Mouse (Mus musculus): ENCODE data around the gene Rab3ip. TPM values are rescaled to one million over a fixed set of nuclear protein-coding genes. Genes with fewer than 3 reads are reported as not detected.

Rab3ip gene
- 25.0 and 29.2 TPM in 2 replicates for polyA plus RNA-seq (2015; fragmentation: Nextera tagmentation; extraction: Ambion mirVana)

GRCm38 (mm10) chr10:116950009-116950769, at the start of gene Rab3ip:
Gene Rab3ip, minus strand, starts transcription at chr10:116950769.
- peaks cover 16% of the 10 kb centered on the region; the same call in 1 of the 2 replicates for H3K4me1 ChIP-seq
- peak; percentile 83 for ATAC-seq (ENCODE audit: insufficient number of reproducible peaks, low FRiP score, low TSS enrichment, low read depth)
- H3K36me3 ChIP-seq = no peaks in the 10 kb centered on the region
- WGBS = under 1% methylated on average over 43 of the region's 103 CpGs
- peak within 1 kb of the TSS; percentile 86 for H3K4me2 ChIP-seq
- peak within 1 kb of the TSS; percentile 63 for H3K9ac ChIP-seq
- H3K9me3 ChIP-seq = no peaks in the 10 kb centered on the region
- H3K27ac ChIP-seq = peak within 1 kb of the TSS; percentile 76
- H3K4me3 ChIP-seq = peak within 1 kb of the TSS; percentile 80
- no peaks in the 10 kb centered on the region for H3K27me3 ChIP-seq

- H3K9me3 ChIP-seq = no peaks in the 10 kb centered on the region
- WGBS = 72% methylated on average over 17 of the region's 17 CpGs
- H3K4me3 ChIP-seq = no peak overlapping the region
- H3K27me3 ChIP-seq = no peaks in the 10 kb centered on the region
- no peak overlapping the region for H3K9ac ChIP-seq
- H3K36me3 ChIP-seq = no peaks in the 10 kb centered on the region
- H3K4me2 ChIP-seq = no peak overlapping the region
- no peak for ATAC-seq (ENCODE audit: insufficient number of reproducible peaks, low FRiP score, low TSS enrichment, low read depth)
- H3K27ac ChIP-seq = no peak overlapping the region
- 0 out of 2 replicates have a peak, but pooled peaks cover 3% of the 10 kb centered on the region for H3K4me1 ChIP-seq
Observed at GRCm38 (mm10) chr10:116998716-116999455, 48.3 kb upstream of the Rab3ip start.

- ATAC-seq (ENCODE audit: insufficient number of reproducible peaks, low FRiP score, low TSS enrichment, low read depth) = no peak
- Histone ChIP-seq H3K4me1 (0 out of 2 replicates have a peak, but pooled peaks cover 3% of the 10 kb centered on the region), H3K27ac (no peak overlapping the region), H3K4me3 (no peak overlapping the region), H3K36me3 (no peaks in the 10 kb centered on the region), H3K27me3 (no peaks in the 10 kb centered on the region), H3K9me3 (no peaks in the 10 kb centered on the region), H3K4me2 (no peak overlapping the region), H3K9ac (no peak overlapping the region)
- WGBS = 70% methylated on average over 6 of the region's 6 CpGs
Observed at GRCm38 (mm10) chr10:116996236-116996600, 45.6 kb upstream of the Rab3ip start.

GRCm38 (mm10) chr10:116995584-116996235, 45.1 kb upstream of the Rab3ip start:
- Histone ChIP-seq H3K27ac (no peak overlapping the region), H3K27me3 (no peaks in the 10 kb centered on the region), H3K9me3 (no peaks in the 10 kb centered on the region), H3K4me2 (no peak overlapping the region), H3K4me1 (0 out of 2 replicates have a peak, but pooled peaks cover 3% of the 10 kb centered on the region), H3K36me3 (no peaks in the 10 kb centered on the region), H3K4me3 (no peak overlapping the region), H3K9ac (no peak overlapping the region)
- no peak for ATAC-seq (ENCODE audit: insufficient number of reproducible peaks, low FRiP score, low TSS enrichment, low read depth)
- 68% methylated on average over 6 of the region's 6 CpGs for WGBS

- no peaks in the 10 kb centered on the region for H3K27me3 ChIP-seq
- H3K4me2 ChIP-seq = no peak overlapping the region
- no peak for ATAC-seq (ENCODE audit: insufficient number of reproducible peaks, low FRiP score, low TSS enrichment, low read depth)
- H3K4me3 ChIP-seq = no peak overlapping the region
- WGBS = 82% methylated on average over 5 of the region's 5 CpGs
- 0 out of 2 replicates have a peak, but pooled peaks cover 3% of the 10 kb centered on the region for H3K4me1 ChIP-seq
- H3K36me3 ChIP-seq = no peaks in the 10 kb centered on the region
- H3K9me3 ChIP-seq = no peaks in the 10 kb centered on the region
- H3K27ac ChIP-seq = no peak overlapping the region
- no peak overlapping the region for H3K9ac ChIP-seq
Observed at GRCm38 (mm10) chr10:116995162-116995561, 44.6 kb upstream of the Rab3ip start.

- no peak overlapping the region for H3K27ac ChIP-seq
- 82% methylated on average over 8 of the region's 8 CpGs for WGBS
- H3K27me3 ChIP-seq = no peaks in the 10 kb centered on the region
- no peak overlapping the region for H3K4me3 ChIP-seq
- ATAC-seq (ENCODE audit: insufficient number of reproducible peaks, low FRiP score, low TSS enrichment, low read depth) = no peak
- no peaks in the 10 kb centered on the region for H3K36me3 ChIP-seq
- 0 out of 2 replicates have a peak, but pooled peaks cover 3% of the 10 kb centered on the region for H3K4me1 ChIP-seq
- H3K9ac ChIP-seq = no peak overlapping the region
- H3K4me2 ChIP-seq = no peak overlapping the region
- H3K9me3 ChIP-seq = no peaks in the 10 kb centered on the region
Observed at GRCm38 (mm10) chr10:116993971-116994370, 43.4 kb upstream of the Rab3ip start.

GRCm38 (mm10) chr10:116986264-116987082, 35.9 kb upstream of the Rab3ip start, which contains the start of gene Best3:
Gene Best3, plus strand, starts transcription at chr10:116986314.
- H3K27ac ChIP-seq = no peak within 1 kb of the TSS
- 50% methylated on average over 21 of the region's 21 CpGs for WGBS
- ATAC-seq (ENCODE audit: insufficient number of reproducible peaks, low FRiP score, low TSS enrichment, low read depth) = no peak

GRCm38 (mm10) chr10:116984836-116985235, 34.3 kb upstream of the Rab3ip start:
- H3K27me3 ChIP-seq = no peaks in the 10 kb centered on the region
- H3K4me1 ChIP-seq = peaks cover 6% of the 10 kb centered on the region; the same call in 1 of the 2 replicates
- H3K4me3 ChIP-seq = no peak overlapping the region
- no peaks in the 10 kb centered on the region for H3K9me3 ChIP-seq
- no peak overlapping the region for H3K9ac ChIP-seq
- H3K36me3 ChIP-seq = no peaks in the 10 kb centered on the region
- 62% methylated on average over 12 of the region's 12 CpGs for WGBS
- H3K4me2 ChIP-seq = no peak overlapping the region
- H3K27ac ChIP-seq = no peak overlapping the region
- no peak for ATAC-seq (ENCODE audit: insufficient number of reproducible peaks, low FRiP score, low TSS enrichment, low read depth)

More at GRCm38 (mm10) chr10:116986264-116987082, 35.9 kb upstream of the Rab3ip start, which contains the start of gene Best3:
- no peaks in the 10 kb centered on the region for H3K36me3 ChIP-seq
- H3K4me1 ChIP-seq = peaks cover 6% of the 10 kb centered on the region; the same call in 1 of the 2 replicates
- H3K4me2 ChIP-seq = no peak within 1 kb of the TSS
- no peak within 1 kb of the TSS for H3K9ac ChIP-seq
- no peaks in the 10 kb centered on the region for H3K27me3 ChIP-seq
- H3K4me3 ChIP-seq = no peak within 1 kb of the TSS
- no peaks in the 10 kb centered on the region for H3K9me3 ChIP-seq

- H3K4me1 ChIP-seq = peaks cover 6% of the 10 kb centered on the region; the same call in 1 of the 2 replicates
- H3K27ac ChIP-seq = no peak overlapping the region
- H3K9me3 ChIP-seq = no peaks in the 10 kb centered on the region
- no peak overlapping the region for H3K4me3 ChIP-seq
- no peaks in the 10 kb centered on the region for H3K36me3 ChIP-seq
- 57% methylated on average over 3 of the region's 4 CpGs for WGBS
- H3K27me3 ChIP-seq = no peaks in the 10 kb centered on the region
- no peak for ATAC-seq (ENCODE audit: insufficient number of reproducible peaks, low FRiP score, low TSS enrichment, low read depth)
- no peak overlapping the region for H3K9ac ChIP-seq
- H3K4me2 ChIP-seq = no peak overlapping the region
Observed at GRCm38 (mm10) chr10:116982526-116982925, 32.0 kb upstream of the Rab3ip start.

GRCm38 (mm10) chr10:116980888-116981287, 30.3 kb upstream of the Rab3ip start:
- no peak for ATAC-seq (ENCODE audit: insufficient number of reproducible peaks, low FRiP score, low TSS enrichment, low read depth)
- Histone ChIP-seq H3K9me3 (no peaks in the 10 kb centered on the region), H3K36me3 (no peaks in the 10 kb centered on the region), H3K4me2 (no peak overlapping the region), H3K4me1 (no peaks in the 10 kb centered on the region), H3K9ac (no peak overlapping the region), H3K27me3 (no peaks in the 10 kb centered on the region), H3K4me3 (no peak overlapping the region), H3K27ac (no peak overlapping the region)
- 80% methylated on average over 3 of the region's 3 CpGs for WGBS

- no peak overlapping the region for H3K27ac ChIP-seq
- no peaks in the 10 kb centered on the region for H3K27me3 ChIP-seq
- H3K4me1 ChIP-seq = no peaks in the 10 kb centered on the region
- no peak overlapping the region for H3K4me3 ChIP-seq
- H3K9ac ChIP-seq = no peak overlapping the region
- 88% methylated on average over 4 of the region's 4 CpGs for WGBS
- no peak overlapping the region for H3K4me2 ChIP-seq
- H3K36me3 ChIP-seq = no peaks in the 10 kb centered on the region
- no peak for ATAC-seq (ENCODE audit: insufficient number of reproducible peaks, low FRiP score, low TSS enrichment, low read depth)
- H3K9me3 ChIP-seq = no peaks in the 10 kb centered on the region
Observed at GRCm38 (mm10) chr10:116980273-116980672, 29.7 kb upstream of the Rab3ip start.
